Mouse (Mus musculus) ES-E14 (cell line): ENCODE results near the gene Spty2d1. TPM values are rescaled to one million over a fixed set of nuclear protein-coding genes. Genes with fewer than 3 reads are reported as not detected.

ENCODE experiments used
- DNase-seq: peaks from one replicate; pipeline ENCODE4 v3.0.0-alpha.2; 2013; ENCODE audit warnings: low read depth, low spot score
- H3K27ac ChIP-seq: 2 replicates; pipeline ENCODE4 v1.5.1; 2012; ENCODE audit warnings: low read depth, mild to moderate bottlenecking, low read length, moderate library complexity, mixed read lengths; ENCODE audit not compliant: poor library complexity, insufficient read depth, severe bottlenecking
- H3K36me3 ChIP-seq: 2 replicates; pipeline ENCODE4 v1.6.1; 2012; ENCODE audit warnings: mild to moderate bottlenecking, low read length, moderate library complexity, mixed read lengths; ENCODE audit not compliant: control insufficient read depth, poor library complexity, insufficient read depth, severe bottlenecking
- H3K4me1 ChIP-seq, 2 experiments: fragments of 150-350 bp in 1 of 2; sonication (generic) in 1 of 2; 2 replicates each; pipeline ENCODE4 v1.6.1; 2012; ENCODE audit warnings: low read length in 2 of 2, mild to moderate bottlenecking in 1 of 2, mixed read lengths in 1 of 2; ENCODE audit not compliant: control insufficient read depth in 2 of 2, insufficient read depth in 2 of 2, poor library complexity in 1 of 2
- H3K4me3 ChIP-seq, 2 experiments: fragments of 150-350 bp in 1 of 2; sonication (generic) in 1 of 2; 2 replicates each; pipeline ENCODE4 v1.5.1; 2012; ENCODE audit warnings: low read length in 2 of 2, low read depth in 1 of 2, mild to moderate bottlenecking in 1 of 2, mixed read lengths in 1 of 2; ENCODE audit not compliant: insufficient read depth in 1 of 2, poor library complexity in 1 of 2, severe bottlenecking in 1 of 2
- H3K9ac ChIP-seq: 2 replicates; pipeline ENCODE4 v1.6.1; 2012; ENCODE audit warnings: low read depth, mild to moderate bottlenecking, low read length, mixed read lengths; ENCODE audit not compliant: poor library complexity, insufficient read depth, severe bottlenecking
- H3K9me3 ChIP-seq: fragments of 150-350 bp; sonication (generic); 2 replicates; pipeline ENCODE4 v1.6.1; 2012; ENCODE audit warnings: low read depth, mild to moderate bottlenecking, low read length; ENCODE audit not compliant: control insufficient read depth, insufficient read depth
- HCFC1 ChIP-seq: IDR thresholded peaks from 2 replicates; pipeline ENCODE4 v1.6.1; 2012; ENCODE audit warnings: low read length, inconsistent platforms, borderline replicate concordance; ENCODE audit not compliant: insufficient read depth
- MAFK ChIP-seq: IDR thresholded peaks from 2 replicates; pipeline ENCODE4 v1.6.1; 2014; ENCODE audit warnings: mild to moderate bottlenecking, low read depth, low read length, inconsistent platforms; ENCODE audit not compliant: insufficient read depth
- ZC3H11A ChIP-seq: IDR thresholded peaks from 2 replicates; pipeline ENCODE4 v1.6.1; 2012; ENCODE audit warnings: low read depth, mild to moderate bottlenecking, inconsistent platforms, low read length, borderline replicate concordance
- ZNF384 ChIP-seq: IDR thresholded peaks from 2 replicates; pipeline ENCODE4 v1.6.1; 2012; ENCODE audit warnings: low read depth, low read length, inconsistent platforms
- in situ Hi-C, 2 experiments: fragments of 600-800 bp; cut with MboI; formaldehyde crosslinking; loops; one replicate each; pipeline ENCODE4 v1.15.1; 2025; ENCODE audit warnings: low sequenced_read_pairs in 2 of 2, inconsistent platforms in 1 of 2; ENCODE audit not compliant: unreplicated experiment in 2 of 2
- total RNA-seq: library from RNA; depleted of rRNA; stranded (reverse); fragments of 300-350 nt; gene quantifications from 2 replicates; pipeline ENCODE4 v1.2.3, GENCODE M21; 2012; rRNA removed

The Spty2d1 gene
- total RNA-seq, 1 experiment, result 10.6 TPM

DNA sequence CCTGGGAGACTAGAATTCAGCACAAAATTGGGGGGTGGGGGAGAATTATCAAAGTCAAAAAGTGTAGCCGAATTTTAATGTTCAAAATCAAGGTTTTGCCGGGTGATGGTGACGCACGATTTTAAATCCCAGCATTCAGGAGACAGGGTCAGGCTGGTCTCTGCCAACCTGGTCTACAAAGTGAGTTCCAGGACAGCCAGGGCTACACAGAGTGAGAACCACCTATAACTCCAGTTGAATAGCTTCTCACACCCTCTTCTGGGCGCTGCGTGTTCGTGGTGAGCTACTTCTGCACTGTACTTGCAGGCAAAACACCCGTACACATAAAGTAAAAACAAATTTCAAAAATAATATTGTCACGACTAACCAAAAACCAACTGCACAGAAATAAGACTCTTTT lies 49.4 kb downstream of the Spty2d1 start:
- in situ Hi-C loops, result no loop called here

DNA sequence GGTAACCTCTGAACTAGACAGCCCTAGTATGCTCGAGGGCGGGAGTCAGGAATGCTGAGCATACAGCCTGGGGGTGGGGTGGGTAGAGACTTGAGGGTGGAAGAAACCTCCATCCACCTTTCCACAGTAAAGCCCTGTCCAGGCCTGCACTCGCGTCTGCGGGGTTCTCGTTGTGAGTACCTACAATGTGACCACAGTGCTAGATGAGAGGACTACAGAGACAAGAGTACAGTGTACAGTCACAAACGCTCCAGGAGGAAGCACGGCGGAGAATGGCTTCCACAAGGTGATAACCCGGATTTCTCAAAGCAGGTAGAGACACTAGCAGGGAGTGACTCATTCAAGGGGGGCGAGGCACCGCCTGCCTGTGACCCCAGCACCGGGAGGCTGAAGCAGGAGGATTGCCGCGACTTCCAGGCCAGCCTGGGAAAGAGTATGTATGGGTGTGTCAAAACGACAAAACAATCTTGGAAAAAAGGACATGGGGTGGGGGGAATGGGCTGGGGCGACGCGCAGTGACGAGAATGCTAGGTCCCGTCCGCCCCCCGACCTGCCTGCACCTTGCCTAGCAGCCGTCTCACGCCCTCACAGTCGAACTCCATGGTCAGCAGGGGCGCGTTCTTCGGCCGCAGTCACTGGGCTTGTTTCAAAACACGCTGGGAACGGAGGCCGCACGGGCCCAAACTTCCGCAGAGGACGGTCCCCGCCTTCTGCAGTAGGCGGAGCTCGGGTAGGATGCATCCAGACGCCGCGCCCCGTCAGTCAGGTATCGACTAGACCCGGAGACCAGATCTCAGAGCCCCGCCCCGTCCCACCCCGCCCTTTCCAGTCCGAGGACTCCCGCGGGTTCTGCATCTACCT lies 50.1 kb downstream of the Spty2d1 start, which contains the start of gene Uevld:
TSS of gene Uevld (minus strand) at position 697 of the 861 bp plus-strand sequence.
- H3K9ac ChIP-seq, result peak within 1 kb of the TSS; percentile 93
- 0 out of 4 replicates have a peak, but pooled peaks cover 0 to 2% of the 10 kb centered on the region in 2 experiments for H3K4me1 ChIP-seq
- DNase-seq, result peak; percentile 91
- H3K4me3 ChIP-seq, result peak within 1 kb of the TSS; percentile 94 to 97
- in situ Hi-C loops, result no loop called here
- H3K27ac ChIP-seq, result peak within 1 kb of the TSS; percentile 74
- no peaks in the 10 kb centered on the region for H3K9me3 ChIP-seq
- H3K36me3 ChIP-seq, result peaks cover 5% of the 10 kb centered on the region
- TF ChIP-seq HCFC1, result peak; percentile 56; the same call in 1 of the 2 replicates
- TF ChIP-seq ZC3H11A, result no peak

More for the DNA sequence above, 49.4 kb downstream of the Spty2d1 start:
- H3K4me3 ChIP-seq, result peak overlapping the region in 1 of 2 experiments; percentile 97; a peak in 1 of 4 replicates
- H3K4me1 ChIP-seq, result 0 out of 4 replicates have a peak, but pooled peaks cover 1 to 2% of the 10 kb centered on the region in 2 experiments
- no peak overlapping the region for H3K27ac ChIP-seq
- DNase-seq, result no peak
- H3K9me3 ChIP-seq, result no peaks in the 10 kb centered on the region
- TF ChIP-seq ZNF384 (no peak), ZC3H11A (0 out of 2 replicates have a peak, but pooled peaks have one; percentile 1), HCFC1 (no peak), MAFK (no peak)
- H3K36me3 ChIP-seq, result peaks cover 3% of the 10 kb centered on the region
- H3K9ac ChIP-seq, result no peak overlapping the region

Other genes starting within 250 kb of the Spty2d1 start
- 17.4 and 18.0 TPM in 2 replicates for gene Hps5, start 212.3 kb downstream of the Spty2d1 start, total RNA-seq
- 57.5 and 71.7 TPM in 2 replicates for gene Gtf2h1, start 212.3 kb downstream of the Spty2d1 start, total RNA-seq
- 621 and 827 TPM in 2 replicates for gene Ldha, start 166.9 kb downstream of the Spty2d1 start, total RNA-seq
- gene Ldhc, start 147.2 kb downstream of the Spty2d1 start, total RNA-seq, result 3.4 and 3.9 TPM in 2 replicates
- 44.9 and 54.3 TPM in 2 replicates for gene Tsg101, start 88.4 kb downstream of the Spty2d1 start, total RNA-seq
- 6.6 and 10.3 TPM in 2 replicates for gene Uevld, start 49.9 kb downstream of the Spty2d1 start, total RNA-seq
- gene Gm9999, start 24.8 kb downstream of the Spty2d1 start, total RNA-seq, result not detected in 2 replicates
- 1.1 and 2.1 TPM in 2 replicates for gene Tmem86a, start 42.2 kb upstream of the Spty2d1 start, total RNA-seq
- gene Ptpn5, start 125.3 kb upstream of the Spty2d1 start, total RNA-seq, result 0.32 and 0.36 TPM in 2 replicates
- not detected in 2 replicates for gene Mrgpra6, start 196.5 kb upstream of the Spty2d1 start, total RNA-seq
- gene Mrgpra9, start 244.4 kb upstream of the Spty2d1 start, total RNA-seq, result not detected in 2 replicates